Mouse (Mus musculus) CH12.LX (cell line): ENCODE measurements around the gene Arhgef7.

Source experiments
- CHD1 ChIP-seq: IDR thresholded peaks from 2 replicates; pipeline ENCODE4 v1.6.1; 2012; ENCODE audit warnings: low read depth, low read length, improper control_type of control experiment, inconsistent platforms
- CHD2 ChIP-seq: IDR thresholded peaks from 2 replicates; pipeline ENCODE4 v1.6.1; 2011; ENCODE audit warnings: low read length, improper control_type of control experiment
- CTCF ChIP-seq, 2 experiments: IDR thresholded peaks in 1 of 2; conservative IDR thresholded peaks in 1 of 2; 2 replicates each; pipeline ENCODE4 v1.5.1; 2011 to 2012; ENCODE audit warnings: low read depth in 2 of 2, low read length in 2 of 2, improper control_type of control experiment in 1 of 2, inconsistent platforms in 1 of 2, mild to moderate bottlenecking in 1 of 2, moderate library complexity in 1 of 2
- ELF1 ChIP-seq: IDR thresholded peaks from 2 replicates; pipeline ENCODE4 v1.6.1; 2014; ENCODE audit warnings: low read depth, mild to moderate bottlenecking, inconsistent platforms, low read length, improper control_type of control experiment
- EP300 ChIP-seq: IDR thresholded peaks from 2 replicates; pipeline ENCODE4 v1.6.1; 2011; ENCODE audit warnings: low read length, improper control_type of control experiment
- ETS1 ChIP-seq: conservative IDR thresholded peaks from 2 replicates; pipeline ENCODE4 v1.6.1; 2012; ENCODE audit warnings: low read depth, mild to moderate bottlenecking, inconsistent platforms, low read length, improper control_type of control experiment, moderate library complexity
- JUN ChIP-seq: IDR thresholded peaks from 2 replicates; pipeline ENCODE4 v1.6.1; 2011; ENCODE audit warnings: low read depth, mild to moderate bottlenecking, low read length, improper control_type of control experiment, moderate library complexity; ENCODE audit not compliant: insufficient read depth
- JUND ChIP-seq: conservative IDR thresholded peaks from 2 replicates; pipeline ENCODE4 v1.6.1; 2011; ENCODE audit warnings: low read depth, low read length, improper control_type of control experiment
- MAX ChIP-seq: IDR thresholded peaks from 2 replicates; pipeline ENCODE4 v1.6.1; 2011; ENCODE audit warnings: low read length, improper control_type of control experiment
- MXI1 ChIP-seq: IDR thresholded peaks from 2 replicates; pipeline ENCODE4 v1.6.1; 2011; ENCODE audit warnings: mild to moderate bottlenecking, low read depth, low read length, improper control_type of control experiment
- POLR2A ChIP-seq: IDR thresholded peaks from 2 replicates; pipeline ENCODE4 v1.6.1; 2011; ENCODE audit warnings: low read depth, mild to moderate bottlenecking, improper control_type of control experiment, low read length
- POLR2AphosphoS2 ChIP-seq: IDR thresholded peaks from 2 replicates; pipeline ENCODE4 v1.6.1; 2011; ENCODE audit warnings: low read depth, low read length, improper control_type of control experiment
- RCOR1 ChIP-seq: conservative IDR thresholded peaks from 2 replicates; pipeline ENCODE4 v1.6.1; 2012; ENCODE audit warnings: low read depth, mild to moderate bottlenecking, inconsistent platforms, low read length, improper control_type of control experiment
- USF1 ChIP-seq: IDR thresholded peaks from 2 replicates; pipeline ENCODE4 v1.6.1; 2014; ENCODE audit warnings: low read depth, mild to moderate bottlenecking, inconsistent platforms, low read length, improper control_type of control experiment

GRCm38 (mm10) chr8:11810426-11810825 is 82.9 kb downstream of the Arhgef7 start:
- TF ChIP-seq EP300 (no peak), CTCF (conservative IDR thresholded peaks at IDR 0.05 in 1 of 2, IDR thresholded peaks at IDR 0.05 in 1 of 2; ENCODE audit: low read depth in 2 of 2, low read length in 2 of 2) (no peak), JUN (no peak), POLR2A (no peak), POLR2AphosphoS2 (no peak), MXI1 (no peak), ELF1 (no peak), ETS1 (no peak), CHD2 (no peak), CHD1 (no peak), JUND (no peak), USF1 (no peak), RCOR1 (no peak), MAX (no peak)
